Mouse (Mus musculus) layer of hippocampus, adult 9-10 months (tissue): Measurements from ENCODE around the gene Usp10.

Experiments
- DNase-seq: peaks from one replicate; pipeline ENCODE4 v3.0.0; 2022; ENCODE audit warnings: low spot score

The Usp10 gene

DNA sequence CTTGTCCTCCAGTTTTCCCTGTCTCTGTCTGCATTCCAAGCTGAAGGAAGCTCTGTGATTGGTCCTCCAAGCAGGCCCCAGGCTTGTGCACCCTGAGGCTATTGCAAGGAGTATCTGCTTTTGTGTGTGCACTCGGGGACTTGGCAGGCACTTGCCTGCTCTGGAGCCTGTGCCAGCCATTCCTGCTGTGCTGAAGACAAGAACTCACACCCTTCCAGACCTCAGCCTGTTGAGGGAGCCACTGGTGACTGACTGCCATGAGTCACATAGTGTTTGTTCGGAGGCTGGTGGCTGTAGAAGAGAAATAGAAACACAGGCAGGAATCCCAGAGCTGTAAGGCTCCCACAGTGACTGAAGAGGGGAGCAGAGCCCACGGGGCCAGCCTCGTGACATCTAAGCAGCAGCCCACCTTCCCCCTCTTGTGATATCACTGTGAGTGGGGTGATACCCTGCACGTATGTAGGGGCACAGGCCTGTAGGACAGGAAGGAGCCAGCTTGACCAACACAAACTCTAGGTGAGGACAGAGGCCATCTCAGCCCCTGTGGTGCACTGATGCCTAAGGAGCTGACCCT, 50.5 kb downstream of the Usp10 start:
- DNase-seq: no peak

GRCm38 (mm10) chr8:119964859-119965258, 54.7 kb downstream of the Usp10 start:
- no peak for DNase-seq

GRCm38 (mm10) chr8:119967435-119967834, 57.3 kb downstream of the Usp10 start:
- DNase-seq: no peak

DNA sequence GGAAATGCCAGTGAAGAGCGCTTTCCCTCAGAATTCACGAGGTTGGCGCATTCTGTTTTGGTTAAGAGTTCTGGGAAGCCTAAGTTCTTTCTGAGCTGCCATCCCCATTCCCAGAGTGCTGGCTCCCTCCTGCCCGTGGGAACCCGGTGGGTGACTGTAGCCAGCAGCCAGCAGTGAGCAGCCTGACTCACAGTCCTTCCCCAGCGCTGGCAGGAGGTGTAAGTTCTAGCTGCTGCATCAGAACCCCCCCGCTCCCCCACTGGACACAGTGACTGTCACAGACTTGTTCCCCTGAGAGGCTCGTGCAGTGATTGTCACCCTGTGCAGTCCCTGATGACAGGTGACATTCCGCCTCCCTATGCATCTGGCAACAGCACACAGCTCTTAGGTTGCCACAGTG, 60.0 kb downstream of the Usp10 start:
- no peak for DNase-seq

DNA sequence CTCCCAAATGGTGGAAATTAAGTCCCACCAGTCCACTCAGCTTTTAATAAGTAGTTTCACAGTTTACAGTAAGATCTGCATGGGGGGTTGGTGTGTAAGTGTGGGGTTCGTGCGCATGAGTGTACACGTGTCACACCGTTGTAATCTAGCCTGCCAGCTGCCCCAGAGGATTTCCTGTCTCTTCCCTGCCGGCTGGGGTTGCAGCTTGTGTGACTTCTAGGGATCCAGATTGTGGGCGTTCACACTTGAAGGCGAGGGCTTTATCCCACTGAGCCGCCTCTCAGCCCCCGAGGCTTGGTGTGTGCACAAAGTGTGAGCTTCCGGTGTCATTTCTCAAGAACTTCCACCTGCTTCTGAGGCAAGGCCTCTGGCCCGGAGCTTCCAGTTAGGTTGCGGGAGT, 62.4 kb downstream of the Usp10 start:
- no peak for DNase-seq

DNA sequence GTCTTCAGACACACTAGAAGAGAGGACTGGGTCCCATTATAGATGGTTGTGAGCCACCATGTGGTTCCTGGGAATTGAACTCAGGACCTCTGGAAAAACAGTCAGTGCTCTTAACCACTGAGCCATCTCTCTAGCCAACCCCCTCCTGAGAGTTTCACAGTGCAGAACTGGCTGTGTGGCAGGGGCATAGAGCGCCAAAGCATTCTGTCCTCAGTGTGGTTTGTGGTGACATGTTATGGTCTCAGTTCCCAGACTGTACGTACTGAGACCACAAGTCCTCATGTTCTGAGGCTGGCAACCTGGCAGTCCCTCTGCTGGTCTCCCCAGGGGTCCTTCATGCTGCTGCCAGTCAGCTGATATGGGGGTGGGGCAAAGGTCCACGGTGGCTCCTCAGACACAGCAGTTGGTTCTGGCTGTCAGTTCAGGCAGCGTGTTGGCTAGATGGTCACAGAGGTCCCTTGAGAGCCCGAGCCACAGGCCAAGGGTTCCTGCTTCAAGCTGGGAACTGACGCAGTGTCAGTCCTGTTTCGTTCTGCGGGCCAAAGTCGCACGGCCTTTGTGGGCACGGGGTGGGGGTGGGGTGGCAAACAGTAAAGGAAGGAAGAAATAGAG, 68.7 kb downstream of the Usp10 start:
- no peak for DNase-seq

DNA sequence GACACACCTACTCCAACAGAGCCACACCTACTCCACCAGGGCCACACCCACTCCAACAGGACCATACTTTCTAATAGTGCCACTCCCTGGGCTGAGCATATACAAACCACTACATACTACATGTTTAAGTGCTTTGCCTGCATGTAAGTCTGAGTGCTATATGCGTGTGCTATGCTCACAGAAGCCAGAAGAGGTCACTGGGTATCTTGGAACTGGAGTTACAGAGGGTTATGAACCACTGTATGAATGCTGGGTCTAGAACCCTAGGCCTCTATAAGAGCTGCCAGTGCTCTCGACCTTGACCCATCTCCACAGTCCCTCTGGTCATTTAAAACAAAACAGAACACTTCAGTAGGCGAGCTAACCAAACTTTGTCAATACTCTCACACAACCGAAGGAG, 71.1 kb downstream of the Usp10 start:
- DNase-seq: no peak

DNA sequence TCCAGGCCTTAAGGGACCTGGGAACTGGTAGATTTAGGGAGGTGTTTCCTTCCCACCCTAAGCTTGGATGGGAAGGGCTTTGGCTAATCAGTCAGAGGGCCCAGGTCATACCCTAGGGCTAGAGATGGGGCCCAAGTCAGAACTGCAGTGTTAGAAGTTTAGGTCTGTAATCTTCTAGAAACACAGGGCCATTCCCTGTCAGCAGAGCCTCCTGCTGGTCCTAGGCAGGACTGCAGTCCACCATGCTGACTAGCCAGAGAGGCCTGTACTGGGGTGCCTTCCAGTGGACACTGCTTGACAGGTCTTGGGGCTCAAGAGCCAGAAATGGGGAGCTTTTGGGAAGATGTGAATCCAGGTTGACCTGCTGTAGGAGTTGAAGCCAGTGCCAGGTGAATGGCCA, 73.9 kb downstream of the Usp10 start:
- DNase-seq: no peak

DNA sequence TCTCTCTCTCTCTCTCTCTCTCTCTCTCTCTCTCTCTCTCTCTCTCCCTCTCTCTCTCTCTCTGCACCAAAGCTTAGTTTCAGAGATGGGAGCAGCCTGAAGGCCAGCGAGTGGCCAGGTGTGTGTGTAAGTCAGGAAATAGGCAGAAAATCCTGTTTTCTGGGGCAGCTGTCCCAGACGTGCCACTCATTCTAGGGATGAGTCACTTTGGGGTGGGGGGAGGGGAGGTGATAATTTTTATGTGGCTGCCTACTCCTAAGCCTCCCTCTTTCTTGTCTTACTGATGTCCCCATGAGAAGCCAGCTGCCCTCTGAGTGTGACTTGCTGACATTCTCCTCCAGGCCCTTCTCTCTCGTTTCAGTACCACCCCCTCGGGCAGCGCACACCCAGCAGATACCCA, 76.0 kb downstream of the Usp10 start:
- DNase-seq: no peak

DNA sequence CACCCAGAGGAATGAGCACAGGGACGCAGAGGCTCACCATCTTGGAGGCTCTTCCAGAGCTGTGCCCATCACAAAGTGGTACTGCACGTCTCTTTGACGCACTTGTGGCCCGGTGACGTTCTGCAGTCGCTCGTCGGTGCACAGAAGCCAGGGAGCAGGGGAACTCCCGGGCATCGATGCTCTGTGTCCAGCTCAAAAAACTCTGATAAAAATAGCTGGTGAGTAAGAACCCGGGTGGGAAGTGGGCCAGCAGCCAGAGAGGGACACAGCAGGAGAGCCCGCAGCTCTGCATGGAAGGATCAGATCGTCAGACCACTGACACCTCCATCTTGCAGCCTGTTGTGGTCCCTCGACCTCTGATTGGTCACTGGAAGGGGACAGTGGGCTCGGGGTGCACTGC, 77.9 kb downstream of the Usp10 start:
- no peak for DNase-seq

DNA sequence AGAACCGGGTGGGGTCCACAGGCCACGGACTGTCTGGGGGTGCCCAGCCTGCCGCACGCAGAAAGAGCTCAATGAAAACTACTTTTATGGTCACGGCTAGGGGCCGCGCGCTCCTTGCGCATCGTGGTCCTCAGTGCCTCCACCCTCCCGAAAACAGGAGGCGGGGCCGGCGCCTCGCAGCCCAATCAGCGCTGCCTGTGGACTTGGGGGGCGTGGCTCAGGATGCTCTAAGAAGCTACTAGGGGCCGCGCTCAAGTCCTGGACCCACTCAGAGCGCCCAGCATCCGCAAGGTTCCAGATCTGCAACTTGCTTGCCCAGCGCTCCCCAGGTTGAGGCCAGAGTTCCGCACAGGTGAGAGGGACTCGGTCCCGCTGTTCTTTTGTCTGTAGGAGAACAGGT, 82.1 kb downstream of the Usp10 start, which contains the start of gene Crispld2:
Gene Crispld2 (plus strand): TSS at position 190 of the 400 bp plus-strand sequence.
- DNase-seq: no peak

GRCm38 (mm10) chr8:119994114-119994513, 84.0 kb downstream of the Usp10 start:
- DNase-seq: no peak

- DNase-seq: no peak
Observed at GRCm38 (mm10) chr8:119994556-119994955, 84.4 kb downstream of the Usp10 start.

DNA sequence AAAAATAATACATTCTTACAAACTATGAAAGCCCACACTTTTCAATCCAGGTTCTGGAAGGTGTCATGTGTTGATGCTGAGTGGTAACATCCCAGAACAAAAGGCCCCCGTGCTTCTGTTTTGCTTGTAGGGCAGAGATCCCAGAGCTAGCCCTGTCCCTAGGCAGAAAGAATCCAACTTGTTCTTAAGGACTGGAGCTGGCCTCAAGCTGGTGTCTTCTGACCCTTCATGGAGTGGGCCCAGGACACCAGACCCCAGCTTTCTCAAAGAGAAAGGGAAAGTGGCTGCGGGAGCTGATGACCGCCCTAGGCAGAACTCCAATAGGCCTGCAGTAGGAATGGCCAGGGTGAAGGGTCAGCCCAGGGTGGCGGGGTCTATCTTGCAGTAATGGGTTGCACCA, 87.1 kb downstream of the Usp10 start:
- no peak for DNase-seq

GRCm38 (mm10) chr8:120000461-120000860, 90.3 kb downstream of the Usp10 start:
- DNase-seq: no peak

- no peak for DNase-seq
Observed at GRCm38 (mm10) chr8:120001712-120002111, 91.6 kb downstream of the Usp10 start.

- no peak for DNase-seq
Observed at GRCm38 (mm10) chr8:120002348-120002747, 92.2 kb downstream of the Usp10 start.

DNA sequence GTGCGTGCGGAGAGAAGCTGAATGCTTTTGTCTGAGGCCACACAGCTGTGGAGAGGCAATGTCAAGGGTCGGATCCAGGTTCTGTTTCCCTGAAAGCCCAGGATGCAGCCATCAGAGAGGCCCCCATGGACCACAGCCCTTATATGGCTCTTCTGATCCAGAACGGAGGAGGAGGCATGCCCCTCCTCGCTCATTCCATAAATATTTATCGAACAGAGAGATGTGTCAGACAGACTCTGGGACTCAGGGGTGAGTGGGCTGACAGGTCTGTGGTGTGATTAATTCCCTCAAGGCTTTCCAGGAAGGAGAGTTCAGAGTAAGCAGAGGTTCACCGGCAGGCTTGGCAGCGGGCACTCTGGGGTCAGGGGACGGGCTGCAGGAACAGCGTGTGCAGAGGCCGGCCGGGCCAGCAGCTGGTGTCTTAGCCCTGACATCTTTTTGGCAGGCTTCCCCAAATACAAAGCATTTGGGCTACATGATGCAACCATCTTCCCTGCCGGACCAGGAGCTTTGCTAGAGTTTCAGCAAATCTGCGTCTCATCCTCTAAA, 94.1 kb downstream of the Usp10 start:
- no peak for DNase-seq

DNA sequence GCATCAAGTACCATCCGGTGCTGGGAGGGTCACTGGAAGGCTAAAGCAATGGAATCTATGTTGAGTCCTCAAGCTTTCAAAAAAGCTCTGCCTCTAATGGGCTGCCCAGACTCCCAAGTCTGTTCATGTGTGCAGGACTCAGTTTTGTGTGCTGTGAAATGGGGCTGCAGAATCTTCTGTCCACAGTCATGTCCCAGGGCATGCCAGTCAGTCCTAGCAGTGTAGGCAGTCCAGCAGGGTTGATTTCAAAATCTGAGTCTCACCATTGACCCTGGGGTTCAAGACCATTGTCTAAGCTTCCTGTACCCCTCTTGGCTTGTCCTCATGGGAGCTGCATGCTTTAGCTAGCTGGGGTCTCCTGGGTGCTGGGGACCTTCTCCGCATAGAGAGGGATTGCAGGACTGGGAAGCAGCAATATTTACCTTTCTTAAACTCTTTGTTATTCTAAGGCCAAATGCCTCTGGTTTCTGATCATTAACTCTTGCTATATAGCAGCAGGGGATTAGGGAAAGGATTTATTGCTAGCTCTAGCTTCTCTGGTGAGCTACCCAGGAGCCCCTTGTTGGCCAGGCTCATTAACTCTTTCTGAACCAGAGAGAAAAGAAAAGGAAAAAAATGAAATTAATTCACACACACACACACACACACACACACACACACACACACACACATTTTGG, 94.7 kb downstream of the Usp10 start:
- DNase-seq: no peak

DNA sequence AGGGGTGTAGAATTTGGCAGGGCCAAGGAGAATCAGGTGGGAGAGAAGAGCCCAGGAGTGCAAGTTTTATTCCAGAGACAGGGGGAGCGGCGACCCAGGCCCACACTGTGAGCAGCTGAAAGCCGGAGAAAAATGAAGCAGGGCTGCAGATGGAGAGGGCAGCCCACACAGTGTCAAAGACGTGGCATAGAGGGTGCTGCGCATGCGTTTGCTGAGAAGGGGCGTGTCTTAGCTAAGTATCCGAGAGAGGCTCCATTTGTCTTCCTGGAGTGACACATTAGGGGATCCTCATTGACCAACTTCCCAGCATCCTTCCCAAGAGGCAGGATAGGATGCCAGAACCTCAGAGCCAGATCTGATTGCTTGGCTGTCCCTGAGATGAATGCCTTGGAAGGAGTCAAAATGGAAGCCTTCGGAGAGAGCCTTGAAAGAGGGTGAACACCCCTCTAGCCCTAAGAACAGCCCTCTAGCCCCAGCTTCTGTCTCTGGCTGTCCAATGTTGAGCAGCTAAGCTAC, 96.5 kb downstream of the Usp10 start:
- no peak for DNase-seq
